Mouse (Mus musculus): ENCODE data around the gene Gm17455. TPM values are rescaled to one million over a fixed set of nuclear protein-coding genes. Genes with fewer than 3 reads are reported as not detected.

Gm17455 gene
- polyA plus RNA-seq, 1 experiment from 2014 or later: 1.7 TPM

Other genes starting within 250 kb of the Gm17455 start
- gene Chst3, start 180.5 kb upstream of the Gm17455 start, polyA plus RNA-seq (2014; fragmentation: Nextera tagmentation; extraction: Ambion mirVana): 2.8 and 3.2 TPM in 2 replicates
- gene Psap, start 122.1 kb upstream of the Gm17455 start, polyA plus RNA-seq (2014; fragmentation: Nextera tagmentation; extraction: Ambion mirVana): 63.6 and 74.2 TPM in 2 replicates
- 0.96 and 1.2 TPM in 2 replicates for gene Vsir, start 52.9 kb upstream of the Gm17455 start, polyA plus RNA-seq (2014; fragmentation: Nextera tagmentation; extraction: Ambion mirVana)

Data from forebrain, embryonic 11.5 days (tissue).